Mouse (Mus musculus) neural tube, embryonic 11.5 days (tissue): Measurements from ENCODE around the gene Flywch1. TPM values are rescaled to one million over a fixed set of nuclear protein-coding genes. Genes with fewer than 3 reads are reported as not detected.

Experiments
- ATAC-seq: fragments of 200-750 bp; cut with Nextera tagmentation; 2 replicates; pipeline ENCODE4 v1.8.0; 2017; ENCODE audit warnings: moderate number of reproducible peaks, mild to moderate bottlenecking, moderate TSS enrichment, moderate library complexity; ENCODE audit not compliant: insufficient read depth, low FRiP score, low TSS enrichment
- DNase-seq: peaks from one replicate; pipeline ENCODE4 v3.0.0-alpha.2; 2015; ENCODE audit warnings: low spot score
- H3K27ac ChIP-seq: fragments of 300-500 bp; sonication (generic); 2 replicates; pipeline ENCODE4 v1.5.1; 2014; ENCODE audit warnings: low read depth, mild to moderate bottlenecking, low read length
- H3K27me3 ChIP-seq: fragments of 300-500 bp; sonication (generic); 2 replicates; pipeline ENCODE4 v1.6.1; 2014; ENCODE audit warnings: mild to moderate bottlenecking, low read length, mixed read lengths; ENCODE audit not compliant: control insufficient read depth, insufficient read depth
- H3K36me3 ChIP-seq: fragments of 300-500 bp; sonication (generic); 2 replicates; pipeline ENCODE4 v1.6.1; 2014; ENCODE audit warnings: mild to moderate bottlenecking, low read length, moderate library complexity, mixed read lengths; ENCODE audit not compliant: control insufficient read depth, insufficient read depth
- H3K4me1 ChIP-seq: fragments of 300-500 bp; sonication (generic); 2 replicates; pipeline ENCODE4 v1.6.1; 2014; ENCODE audit warnings: low read length, mixed read lengths; ENCODE audit not compliant: control insufficient read depth, insufficient read depth
- H3K4me2 ChIP-seq: fragments of 300-500 bp; sonication (generic); 2 replicates; pipeline ENCODE4 v1.6.1; 2014; ENCODE audit warnings: low read depth, mild to moderate bottlenecking, moderate library complexity
- H3K4me3 ChIP-seq: fragments of 300-500 bp; sonication (generic); 2 replicates; pipeline ENCODE4 v1.5.1; 2014; ENCODE audit warnings: low read depth, low read length
- H3K9ac ChIP-seq: fragments of 300-500 bp; sonication (generic); 2 replicates; pipeline ENCODE4 v1.6.1; 2014; ENCODE audit warnings: mild to moderate bottlenecking, low read length
- H3K9me3 ChIP-seq: fragments of 300-500 bp; sonication (generic); 2 replicates; pipeline ENCODE4 v1.6.1; 2016; ENCODE audit warnings: low read length; ENCODE audit not compliant: control insufficient read depth
- WGBS: fragments of 180-500 bp; shearing (Covaris S2); extraction: QIAGEN DNeasy Blood & Tissue Kit; methylation state at CpG from one replicate; pipeline ENCODE4 v1.1.7; 2014; 5-methylcytosine and 5-hydroxymethylcytosine counted together
- polyA plus RNA-seq: library from polyadenylated mRNA; unstranded; fragments of >200 nt; fragmentation: Nextera tagmentation; extraction: Ambion mirVana; gene quantifications from 2 replicates; pipeline ENCODE4 v1.2.1, GENCODE M21; 2014

The Flywch1 gene
- polyA plus RNA-seq, 1 experiment from 2014 or later: 197 TPM

DNA sequence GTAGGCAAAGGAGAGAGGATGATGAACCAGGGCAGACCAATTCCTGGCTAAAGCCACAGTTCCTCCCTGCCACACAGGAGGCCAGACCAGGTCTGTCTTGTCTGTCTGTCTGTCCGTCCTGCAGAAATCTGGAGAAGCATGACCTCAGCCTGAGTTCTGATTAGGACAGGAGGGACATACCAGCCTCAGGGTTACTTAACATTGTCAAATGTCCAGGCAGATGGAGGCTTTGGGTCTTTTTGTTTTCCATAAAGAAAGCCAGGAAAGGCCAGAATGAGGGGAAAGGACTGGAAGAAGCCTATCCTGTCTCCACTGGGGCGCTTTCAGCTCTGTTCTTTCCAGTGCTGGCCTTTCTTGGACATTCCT, 32.6 kb downstream of the Flywch1 start:
- 42% methylated on average over 2 of the region's 2 CpGs for WGBS
- peaks cover 40% of the 10 kb centered on the region for H3K27me3 ChIP-seq

DNA sequence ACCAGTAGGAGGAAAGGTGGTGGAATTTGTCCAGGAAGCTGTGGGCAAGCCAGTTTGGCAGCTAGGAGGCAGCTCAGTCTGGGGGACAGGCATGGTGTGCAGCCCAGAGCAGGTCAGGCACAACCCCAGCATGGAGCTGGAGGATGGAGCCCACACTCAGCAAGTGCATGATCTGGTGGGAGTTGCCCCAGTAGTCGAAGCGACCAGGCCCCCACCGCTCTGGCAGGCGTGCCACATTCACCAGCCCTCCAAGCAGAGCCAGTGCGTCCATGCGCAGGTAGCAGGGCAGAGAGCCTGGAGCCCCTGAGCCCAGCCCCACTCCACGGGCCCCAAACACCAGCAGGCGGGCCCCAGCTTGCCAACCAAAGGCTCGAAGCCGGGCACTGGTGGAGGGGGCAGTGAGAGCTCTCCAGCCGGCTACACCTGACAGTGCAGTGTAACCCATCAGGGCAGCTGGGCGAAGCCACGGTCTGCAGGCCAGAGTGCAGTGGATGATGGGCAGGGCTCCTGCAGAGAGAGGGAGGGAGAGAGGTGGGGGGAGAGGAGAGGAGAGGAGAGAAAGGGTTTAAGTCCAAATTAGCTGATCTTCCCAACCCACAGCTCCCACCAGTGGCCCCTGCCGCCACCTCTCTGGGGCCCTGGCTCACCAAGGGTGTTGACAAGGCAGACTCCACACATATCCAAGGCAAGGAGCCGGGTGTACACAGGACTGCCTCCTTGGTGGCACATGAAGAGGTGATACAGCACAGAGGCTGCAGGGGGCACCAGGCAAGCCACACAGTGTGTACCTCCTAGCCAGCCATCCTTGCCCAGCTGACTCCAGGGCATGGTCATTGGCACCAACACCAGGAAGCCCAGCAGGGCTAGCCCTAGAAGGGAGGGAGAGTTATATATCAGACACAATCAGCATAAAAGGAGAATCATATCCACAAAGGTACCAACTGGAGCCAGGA, 33.6 kb downstream of the Flywch1 start:
- ATAC-seq (no peak), DNase-seq (no peak)
- Histone ChIP-seq H3K9me3 (no peaks in the 10 kb centered on the region), H3K27ac (no peak overlapping the region), H3K4me2 (peak overlapping the region; percentile 87), H3K4me3 (no peak overlapping the region), H3K9ac (no peak overlapping the region), H3K4me1 (peaks cover 12% of the 10 kb centered on the region), H3K27me3 (peaks cover 29% of the 10 kb centered on the region), H3K36me3 (no peaks in the 10 kb centered on the region; the same call in 1 of the 2 replicates)
- 60% methylated on average over 15 of the region's 15 CpGs for WGBS

More for the DNA sequence above, 32.6 kb downstream of the Flywch1 start:
- peaks cover 12% of the 10 kb centered on the region for H3K4me1 ChIP-seq
- H3K36me3 ChIP-seq: no peaks in the 10 kb centered on the region; the same call in 1 of the 2 replicates
- no peak for DNase-seq
- H3K4me2 ChIP-seq: peak overlapping the region; percentile 87
- peak overlapping the region; percentile 50 for H3K4me3 ChIP-seq
- no peak for ATAC-seq
- H3K9me3 ChIP-seq: no peaks in the 10 kb centered on the region
- H3K27ac ChIP-seq: no peak overlapping the region
- peak overlapping the region; percentile 76 for H3K9ac ChIP-seq

DNA sequence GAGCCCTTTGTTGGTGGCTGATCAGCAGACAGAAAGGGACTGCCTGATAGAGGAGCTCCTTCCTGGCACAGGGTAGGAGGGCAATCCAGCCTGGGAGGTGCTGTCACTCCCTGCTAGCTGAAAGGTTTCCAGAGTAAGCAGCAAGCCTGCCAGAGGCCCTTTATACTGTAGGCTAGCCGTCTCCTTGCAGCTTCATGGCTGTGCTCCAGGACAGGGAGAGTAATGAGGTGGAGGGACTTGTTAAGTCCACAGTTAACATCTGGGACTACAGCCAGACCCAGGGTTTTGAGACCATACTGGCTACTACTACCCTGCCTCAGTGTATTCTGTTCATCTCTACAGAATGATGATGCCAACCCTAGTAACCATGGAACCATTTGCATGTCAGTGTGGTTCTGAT, 37.1 kb downstream of the Flywch1 start:
- DNase-seq: no peak
- Histone ChIP-seq H3K27ac (no peak overlapping the region), H3K9me3 (no peaks in the 10 kb centered on the region), H3K4me3 (no peak overlapping the region), H3K4me1 (peaks cover 6% of the 10 kb centered on the region), H3K27me3 (peaks cover 6% of the 10 kb centered on the region; the same call in 1 of the 2 replicates), H3K4me2 (no peak overlapping the region), H3K9ac (no peak overlapping the region), H3K36me3 (no peaks in the 10 kb centered on the region; the same call in 1 of the 2 replicates)
- no peak for ATAC-seq
- WGBS: 88% methylated on average over 1 of the region's 1 CpGs

DNA sequence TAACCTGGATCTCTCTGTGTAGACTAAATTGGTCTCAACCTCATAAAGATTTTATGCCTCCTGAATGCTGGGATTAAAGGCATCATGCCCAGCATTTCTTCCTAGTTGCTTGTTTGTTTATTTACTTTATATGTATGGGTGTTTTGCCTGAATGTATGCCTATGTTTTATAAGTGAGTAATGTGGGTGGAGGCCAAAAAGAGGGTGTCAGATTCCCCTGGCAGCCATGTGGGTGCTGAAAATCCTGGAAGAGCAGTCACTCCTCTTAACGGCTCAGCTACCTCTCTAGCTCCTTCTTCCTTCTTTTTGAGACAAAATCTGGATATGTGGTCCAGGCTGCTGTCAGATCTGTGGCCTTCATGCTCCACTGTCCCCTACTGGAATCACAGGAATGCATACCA, 41.0 kb downstream of the Flywch1 start:
- no peak for DNase-seq
- H3K9me3 ChIP-seq: no peaks in the 10 kb centered on the region
- H3K9ac ChIP-seq: no peak overlapping the region
- ATAC-seq: no peak
- WGBS: 79% methylated on average over 1 of the region's 1 CpGs
- H3K27ac ChIP-seq: no peak overlapping the region
- H3K27me3 ChIP-seq: no peaks in the 10 kb centered on the region
- H3K36me3 ChIP-seq: no peaks in the 10 kb centered on the region; the same call in 1 of the 2 replicates
- H3K4me1 ChIP-seq: peaks cover 2% of the 10 kb centered on the region; the same call in 1 of the 2 replicates
- H3K4me3 ChIP-seq: no peak overlapping the region
- no peak overlapping the region for H3K4me2 ChIP-seq

DNA sequence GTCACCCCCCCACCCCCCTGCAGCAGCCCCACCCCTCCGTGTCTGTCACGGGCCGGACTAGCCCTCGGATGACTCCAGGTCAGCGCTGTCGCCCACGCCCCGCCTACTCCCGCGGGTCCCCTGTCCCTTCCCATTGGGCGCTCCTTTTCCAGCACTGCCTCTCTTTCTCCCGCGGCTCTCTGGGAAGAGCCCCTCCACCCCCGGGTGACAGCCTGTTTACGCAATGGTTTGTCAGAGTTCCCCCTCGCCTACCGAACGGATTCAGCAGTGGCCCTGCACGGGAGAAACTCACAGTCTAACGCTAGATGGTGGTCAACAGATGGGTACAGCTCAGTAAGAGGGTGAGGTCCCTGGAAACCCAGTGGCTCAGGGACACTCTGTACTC, 44.7 kb downstream of the Flywch1 start:
- WGBS: under 1% methylated on average over 20 of the region's 20 CpGs
- peak overlapping the region; percentile 75 for H3K9ac ChIP-seq
- no peaks in the 10 kb centered on the region for H3K27me3 ChIP-seq
- H3K9me3 ChIP-seq: no peaks in the 10 kb centered on the region
- DNase-seq (peak; percentile 78), ATAC-seq (peak; percentile 87)
- peak overlapping the region; percentile 87 for H3K4me2 ChIP-seq
- peak overlapping the region; percentile 50; the same call in 1 of the 2 replicates for H3K27ac ChIP-seq
- peaks cover 2% of the 10 kb centered on the region; the same call in 1 of the 2 replicates for H3K4me1 ChIP-seq
- peak overlapping the region; percentile 65 for H3K4me3 ChIP-seq
- no peaks in the 10 kb centered on the region for H3K36me3 ChIP-seq

DNA sequence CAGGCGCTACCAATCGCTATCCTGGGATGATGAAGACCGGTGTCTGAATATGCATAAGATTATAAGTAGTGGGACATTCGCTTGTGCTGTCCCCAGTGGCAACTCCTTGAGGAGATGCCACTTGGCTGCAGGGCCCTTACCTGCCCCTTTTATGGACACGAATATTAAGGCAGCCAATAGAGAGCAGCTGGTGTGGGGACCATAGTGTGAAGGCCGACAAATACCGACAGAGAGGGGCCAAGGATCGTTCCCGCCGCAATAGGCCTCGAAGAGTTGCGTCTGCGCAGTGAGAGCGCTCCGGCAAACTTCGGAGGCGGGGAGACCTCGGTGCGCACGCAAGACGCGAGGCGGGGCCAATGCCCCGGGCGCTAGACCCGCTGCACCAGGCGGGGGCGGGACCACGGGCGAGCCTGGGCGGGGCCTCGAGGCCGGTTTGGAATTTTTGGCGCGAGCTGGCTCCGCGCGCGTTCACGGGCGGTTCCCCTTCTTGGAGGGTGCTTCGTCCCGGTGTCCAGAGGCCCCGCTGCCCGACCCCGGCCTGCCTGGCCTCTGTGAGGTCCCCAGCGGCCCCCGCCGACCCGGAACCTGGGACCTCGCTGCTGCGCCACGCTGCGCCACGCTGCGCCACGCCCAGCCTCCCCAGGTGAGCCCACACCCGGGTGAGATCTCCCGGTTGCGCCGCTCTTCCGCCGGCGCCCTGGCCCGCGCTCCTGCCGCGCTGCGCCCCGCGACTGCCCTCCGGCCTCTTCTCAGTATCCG, 45.2 kb downstream of the Flywch1 start, which contains the start of gene Pkmyt1:
Pkmyt1 (plus strand) TSS at position 338 of the 759 bp plus-strand sequence.
- no peaks in the 10 kb centered on the region for H3K36me3 ChIP-seq
- H3K4me1 ChIP-seq: peaks cover 2% of the 10 kb centered on the region; the same call in 1 of the 2 replicates
- H3K9ac ChIP-seq: peak within 1 kb of the TSS; percentile 75
- DNase-seq: peak; percentile 98
- H3K9me3 ChIP-seq: no peaks in the 10 kb centered on the region
- H3K4me2 ChIP-seq: peak within 1 kb of the TSS; percentile 87
- peak within 1 kb of the TSS; percentile 65 for H3K4me3 ChIP-seq
- 2% methylated on average over 42 of the region's 73 CpGs for WGBS
- peak; percentile 92 for ATAC-seq
- peak within 1 kb of the TSS; percentile 50; the same call in 1 of the 2 replicates for H3K27ac ChIP-seq
- no peaks in the 10 kb centered on the region for H3K27me3 ChIP-seq

DNA sequence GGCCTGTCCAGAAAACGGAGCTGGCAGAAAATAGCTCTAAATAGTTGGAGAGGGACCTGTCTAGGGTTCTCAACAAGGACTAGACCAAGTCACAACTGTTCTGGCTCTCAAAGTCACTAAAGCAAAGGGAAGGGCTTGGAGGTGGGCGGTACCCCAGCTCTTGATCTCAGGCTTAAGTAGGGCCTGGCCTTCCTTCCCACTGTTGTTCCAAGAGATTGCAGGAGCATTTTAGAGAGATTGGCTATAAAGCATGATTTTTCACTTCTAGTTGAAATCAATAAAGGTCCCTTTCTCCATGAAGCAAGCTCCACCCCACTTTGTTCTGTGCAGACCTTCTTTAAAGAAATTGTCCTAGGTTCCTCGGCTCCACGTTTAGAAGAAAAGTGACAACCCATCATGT, 45.9 kb downstream of the Flywch1 start:
- 70% methylated on average over 4 of the region's 4 CpGs for WGBS
- H3K36me3 ChIP-seq: no peaks in the 10 kb centered on the region
- peak overlapping the region; percentile 87 for H3K4me2 ChIP-seq
- H3K27me3 ChIP-seq: no peaks in the 10 kb centered on the region
- no peak for DNase-seq
- peak overlapping the region; percentile 50 for H3K9ac ChIP-seq
- no peaks in the 10 kb centered on the region for H3K9me3 ChIP-seq
- ATAC-seq: no peak
- peaks cover 2% of the 10 kb centered on the region; the same call in 1 of the 2 replicates for H3K4me1 ChIP-seq
- no peak overlapping the region for H3K27ac ChIP-seq
- peak overlapping the region; percentile 65 for H3K4me3 ChIP-seq

DNA sequence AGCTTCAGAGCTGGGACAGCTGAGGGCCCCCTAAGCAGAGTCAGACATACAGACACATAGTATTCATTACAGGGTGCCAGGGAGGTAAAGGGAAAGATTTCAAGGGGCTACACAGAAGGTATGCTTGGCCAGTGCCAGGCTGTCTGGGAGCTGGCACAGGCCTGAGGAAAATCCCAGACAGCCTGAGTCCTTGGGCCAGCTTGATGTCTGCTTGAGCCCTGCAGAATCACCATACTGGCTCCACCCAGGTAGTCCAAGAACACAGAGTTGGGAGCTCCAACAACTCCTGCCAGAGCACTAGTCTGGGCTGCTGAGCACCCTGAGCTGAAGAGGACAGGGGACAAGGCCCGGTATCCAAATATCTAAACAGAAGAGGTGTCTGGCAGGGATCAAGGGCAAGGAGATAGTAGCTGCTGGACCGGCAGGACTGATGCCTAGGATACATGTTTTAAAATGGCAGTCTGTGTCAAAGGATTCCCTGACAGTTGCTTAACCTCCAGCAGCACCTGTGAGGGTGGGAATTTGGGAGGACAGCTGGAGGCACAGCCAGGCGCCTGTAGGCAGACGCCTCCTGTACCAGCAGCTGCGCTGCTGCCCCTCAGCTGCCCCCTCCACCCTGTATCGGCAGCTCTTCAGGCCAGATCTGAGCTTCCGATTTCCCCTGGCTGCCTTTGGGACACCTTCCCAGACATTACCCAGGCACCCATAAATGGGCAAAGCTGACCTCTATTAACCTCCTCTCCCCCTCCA, 48.9 kb downstream of the Flywch1 start, which contains the start of gene 1520401A03Rik:
1520401A03Rik (minus strand) TSS at position 408 of the 750 bp plus-strand sequence.
- no peak for ATAC-seq
- Histone ChIP-seq H3K4me2 (no peak within 1 kb of the TSS), H3K27me3 (no peaks in the 10 kb centered on the region), H3K9me3 (no peaks in the 10 kb centered on the region), H3K27ac (no peak within 1 kb of the TSS), H3K9ac (no peak within 1 kb of the TSS), H3K4me3 (no peak within 1 kb of the TSS), H3K36me3 (no peaks in the 10 kb centered on the region), H3K4me1 (peaks cover 2% of the 10 kb centered on the region; the same call in 1 of the 2 replicates)
- WGBS: 66% methylated on average over 7 of the region's 7 CpGs
- DNase-seq: no peak
